Mouse (Mus musculus) hindbrain, embryonic 12.5 days (tissue): ENCODE results near the gene Rcor2. TPM values are rescaled to one million over a fixed set of nuclear protein-coding genes. Genes with fewer than 3 reads are reported as not detected.

Experiments
- ATAC-seq: fragments of 200-750 bp; cut with Nextera tagmentation; 2 replicates; pipeline ENCODE4 v1.8.0; 2017; ENCODE audit warnings: moderate TSS enrichment; ENCODE audit not compliant: low FRiP score
- H3K27ac ChIP-seq: fragments of 300-500 bp; sonication (generic); 2 replicates; pipeline ENCODE4 v1.5.1; 2016; ENCODE audit warnings: mild to moderate bottlenecking
- H3K27me3 ChIP-seq: fragments of 300-500 bp; sonication (generic); 2 replicates; pipeline ENCODE4 v1.6.1; 2016; ENCODE audit warnings: mild to moderate bottlenecking
- H3K36me3 ChIP-seq: fragments of 300-500 bp; sonication (generic); 2 replicates; pipeline ENCODE4 v1.6.1; 2016; ENCODE audit warnings: mild to moderate bottlenecking
- H3K4me1 ChIP-seq: fragments of 300-500 bp; sonication (generic); 2 replicates; pipeline ENCODE4 v1.6.1; 2016
- H3K4me2 ChIP-seq: fragments of 300-500 bp; sonication (generic); replicated peaks from 2 replicates; pipeline ENCODE4 v1.6.1; 2016; ENCODE audit warnings: mild to moderate bottlenecking
- H3K4me3 ChIP-seq: fragments of 300-500 bp; sonication (generic); 2 replicates; pipeline ENCODE4 v1.5.1; 2016; ENCODE audit warnings: mild to moderate bottlenecking
- H3K9ac ChIP-seq: fragments of 300-500 bp; sonication (generic); 2 replicates; pipeline ENCODE4 v1.6.1; 2016; ENCODE audit warnings: mild to moderate bottlenecking, moderate library complexity
- H3K9me3 ChIP-seq: fragments of 300-500 bp; sonication (generic); replicated peaks from 2 replicates; pipeline ENCODE4 v1.6.1; 2016; ENCODE audit warnings: mild to moderate bottlenecking
- WGBS: fragments of 180-500 bp; shearing (Covaris S2); methylation state at CpG from one replicate; pipeline ENCODE4 v1.1.7; 2016; 5-methylcytosine and 5-hydroxymethylcytosine counted together
- polyA plus RNA-seq: library from polyadenylated mRNA; unstranded; fragments of >200 nt; fragmentation: Nextera tagmentation; extraction: Ambion mirVana; gene quantifications from 2 replicates; pipeline ENCODE4 v1.2.1, GENCODE M21; 2016

Rcor2 gene
- polyA plus RNA-seq, 1 experiment from 2014 or later: 62.5 TPM

- no peaks in the 10 kb centered on the region for H3K9me3 ChIP-seq
- peak overlapping the region; percentile 100 for H3K9ac ChIP-seq
- 31% methylated on average over 4 of the region's 4 CpGs for WGBS
- peak overlapping the region; percentile 100 for H3K27ac ChIP-seq
- peak; percentile 9; the same call in 1 of the 2 replicates for ATAC-seq
- H3K36me3 ChIP-seq: peaks cover 15% of the 10 kb centered on the region
- H3K4me2 ChIP-seq: peak overlapping the region; percentile 89
- peaks cover 58% of the 10 kb centered on the region for H3K4me1 ChIP-seq
- H3K4me3 ChIP-seq: 0 out of 2 replicates have a peak overlapping the region, but pooled peaks have one; percentile 95
- no peaks in the 10 kb centered on the region for H3K27me3 ChIP-seq
These were observed 699 bp upstream of the Rcor2 start for GRCm38 (mm10) chr19:7266421-7266831.

- Histone ChIP-seq H3K27ac (peak overlapping the region; percentile 100), H3K9ac (peak overlapping the region; percentile 100), H3K27me3 (no peaks in the 10 kb centered on the region), H3K4me1 (peaks cover 64% of the 10 kb centered on the region), H3K9me3 (no peaks in the 10 kb centered on the region), H3K36me3 (peaks cover 31% of the 10 kb centered on the region), H3K4me2 (peak overlapping the region; percentile 89), H3K4me3 (peak overlapping the region; percentile 95)
- ATAC-seq: peak; percentile 60
- under 1% methylated on average over 91 of the region's 97 CpGs for WGBS
These were observed 926 bp downstream of the Rcor2 start for GRCm38 (mm10) chr19:7267781-7268721.

GRCm38 (mm10) chr19:7268722-7269090 is 1.6 kb downstream of the Rcor2 start:
- Histone ChIP-seq H3K4me1 (peaks cover 65% of the 10 kb centered on the region), H3K36me3 (peaks cover 37% of the 10 kb centered on the region), H3K27me3 (no peaks in the 10 kb centered on the region), H3K4me3 (peak overlapping the region; percentile 95), H3K9ac (peak overlapping the region; percentile 100), H3K27ac (peak overlapping the region; percentile 100), H3K4me2 (peak overlapping the region; percentile 89), H3K9me3 (no peaks in the 10 kb centered on the region)
- under 1% methylated on average over 30 of the region's 30 CpGs for WGBS
- ATAC-seq: peak; percentile 23

- ATAC-seq: no peak
- Histone ChIP-seq H3K27ac (peak overlapping the region; percentile 100), H3K4me3 (peak overlapping the region; percentile 95)
These were observed 2.3 kb downstream of the Rcor2 start for GRCm38 (mm10) chr19:7269290-7270044.

GRCm38 (mm10) chr19:7273486-7273885 is 6.4 kb downstream of the Rcor2 start:
- 96% methylated on average over 4 of the region's 4 CpGs for WGBS
- no peak overlapping the region for H3K27ac ChIP-seq
- H3K4me3 ChIP-seq: no peak overlapping the region
- no peak overlapping the region for H3K4me2 ChIP-seq
- no peaks in the 10 kb centered on the region for H3K27me3 ChIP-seq
- peaks cover 76% of the 10 kb centered on the region for H3K36me3 ChIP-seq
- H3K9me3 ChIP-seq: no peaks in the 10 kb centered on the region
- H3K9ac ChIP-seq: no peak overlapping the region
- no peak for ATAC-seq
- H3K4me1 ChIP-seq: peaks cover 68% of the 10 kb centered on the region

More at GRCm38 (mm10) chr19:7269290-7270044, 2.3 kb downstream of the Rcor2 start:
- Histone ChIP-seq H3K36me3 (peaks cover 45% of the 10 kb centered on the region), H3K4me2 (peak overlapping the region; percentile 89), H3K4me1 (peaks cover 70% of the 10 kb centered on the region), H3K9ac (peak overlapping the region; percentile 100), H3K27me3 (no peaks in the 10 kb centered on the region), H3K9me3 (no peaks in the 10 kb centered on the region)
- WGBS: 12% methylated on average over 10 of the region's 11 CpGs

GRCm38 (mm10) chr19:7274326-7274990 is 7.3 kb downstream of the Rcor2 start:
- peak overlapping the region; percentile 37 for H3K9ac ChIP-seq
- no peak overlapping the region for H3K4me3 ChIP-seq
- peaks cover 82% of the 10 kb centered on the region for H3K36me3 ChIP-seq
- no peaks in the 10 kb centered on the region for H3K27me3 ChIP-seq
- H3K4me2 ChIP-seq: peak overlapping the region; percentile 11; the same call in 1 of the 2 replicates
- H3K4me1 ChIP-seq: peaks cover 73% of the 10 kb centered on the region
- H3K27ac ChIP-seq: peak overlapping the region; percentile 77
- WGBS: 78% methylated on average over 12 of the region's 13 CpGs
- H3K9me3 ChIP-seq: no peaks in the 10 kb centered on the region
- no peak for ATAC-seq

GRCm38 (mm10) chr19:7275131-7275789 is 8.1 kb downstream of the Rcor2 start:
- ATAC-seq: no peak
- Histone ChIP-seq H3K27ac (peak overlapping the region; percentile 79), H3K4me1 (peaks cover 65% of the 10 kb centered on the region), H3K4me3 (no peak overlapping the region), H3K9me3 (no peaks in the 10 kb centered on the region), H3K27me3 (no peaks in the 10 kb centered on the region), H3K9ac (no peak overlapping the region), H3K36me3 (peaks cover 81% of the 10 kb centered on the region), H3K4me2 (no peak overlapping the region)
- 61% methylated on average over 7 of the region's 7 CpGs for WGBS

- Histone ChIP-seq H3K9me3 (no peaks in the 10 kb centered on the region), H3K27me3 (no peaks in the 10 kb centered on the region), H3K9ac (0 out of 2 replicates have a peak overlapping the region, but pooled peaks have one; percentile 9), H3K4me2 (0 out of 2 replicates have a peak overlapping the region, but pooled peaks have one; percentile 7), H3K4me1 (peaks cover 61% of the 10 kb centered on the region), H3K27ac (peak overlapping the region; percentile 79), H3K36me3 (peaks cover 82% of the 10 kb centered on the region), H3K4me3 (no peak overlapping the region)
- 39% methylated on average over 7 of the region's 7 CpGs for whole genome bisulfite sequencing
- ATAC-seq: peak; percentile 39
These were observed 9.0 kb downstream of the Rcor2 start for GRCm38 (mm10) chr19:7276053-7276659.

GRCm38 (mm10) chr19:7276796-7277195 is 9.7 kb downstream of the Rcor2 start:
- 77% methylated on average over 7 of the region's 7 CpGs for WGBS
- no peaks in the 10 kb centered on the region for H3K27me3 ChIP-seq
- H3K4me2 ChIP-seq: no peak overlapping the region
- no peak overlapping the region for H3K9ac ChIP-seq
- H3K4me1 ChIP-seq: peaks cover 55% of the 10 kb centered on the region
- peaks cover 82% of the 10 kb centered on the region for H3K36me3 ChIP-seq
- peak overlapping the region; percentile 79 for H3K27ac ChIP-seq
- ATAC-seq: no peak
- H3K4me3 ChIP-seq: no peak overlapping the region
- no peaks in the 10 kb centered on the region for H3K9me3 ChIP-seq

- Histone ChIP-seq H3K27ac (peak overlapping the region; percentile 77), H3K4me1 (peaks cover 52% of the 10 kb centered on the region), H3K27me3 (no peaks in the 10 kb centered on the region), H3K4me3 (no peak overlapping the region), H3K9ac (peak overlapping the region; percentile 33; the same call in 1 of the 2 replicates), H3K9me3 (no peaks in the 10 kb centered on the region), H3K36me3 (peaks cover 82% of the 10 kb centered on the region), H3K4me2 (no peak overlapping the region)
- 74% methylated on average over 6 of the region's 6 CpGs for WGBS
- ATAC-seq: no peak
These were observed 11.2 kb downstream of the Rcor2 start for GRCm38 (mm10) chr19:7278200-7278906.
